Mouse (Mus musculus): ENCODE results near the gene Trip6.

The Trip6 gene

GRCm38 (mm10) chr5:137338663-137339289 lies 24.6 kb upstream of the Trip6 start:
- DNase-seq (ENCODE audit: low spot score in 2 of 2) = peak in 1 of 2 experiments; percentile 20

GRCm38 (mm10) chr5:137338256-137338655 lies 24.1 kb upstream of the Trip6 start:
- DNase-seq (ENCODE audit: low spot score in 2 of 2) = peak; percentile 80 to 86

DNA sequence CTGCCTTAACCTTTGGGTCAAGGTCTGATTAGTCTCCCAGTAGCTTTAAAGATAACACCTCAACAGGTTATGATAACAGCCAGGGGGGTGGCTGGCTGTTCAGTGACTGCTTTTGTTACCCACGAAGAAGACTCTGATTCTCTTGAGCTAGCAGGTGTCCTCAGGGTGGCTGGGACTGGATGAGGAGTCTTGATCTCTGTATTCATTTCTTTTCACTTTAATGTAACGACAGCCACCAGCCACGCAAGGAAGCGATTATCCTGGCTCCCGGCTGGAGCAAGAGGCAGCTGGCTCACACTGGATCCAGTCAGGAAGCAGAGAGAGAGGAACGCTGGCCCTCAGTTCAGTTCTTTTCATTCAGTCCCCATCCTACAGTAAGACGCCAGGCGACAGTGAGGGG lies 23.0 kb upstream of the Trip6 start:
- DNase-seq (ENCODE audit: low spot score in 2 of 2) = no peak

DNA sequence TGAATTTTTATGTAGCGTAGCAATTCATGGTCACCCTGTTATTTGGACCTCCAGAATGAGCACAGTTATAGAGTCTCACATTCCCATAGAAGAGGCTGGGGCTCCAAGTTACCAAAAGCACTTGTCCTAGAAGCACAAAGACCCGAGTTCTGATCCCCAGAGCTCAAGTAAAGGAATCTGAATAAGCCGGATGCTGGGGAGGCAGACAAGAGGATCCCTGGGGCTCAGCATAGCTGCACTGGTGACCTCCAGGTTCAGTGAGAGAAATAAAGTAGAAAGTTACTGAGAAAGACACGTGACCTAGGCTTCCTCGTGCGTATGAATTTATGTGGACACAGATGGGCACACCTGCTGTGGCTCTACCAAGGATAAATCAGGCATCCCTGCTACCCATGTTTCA lies 20.9 kb upstream of the Trip6 start:
- DNase-seq (ENCODE audit: low spot score in 2 of 2) = no peak

DNA sequence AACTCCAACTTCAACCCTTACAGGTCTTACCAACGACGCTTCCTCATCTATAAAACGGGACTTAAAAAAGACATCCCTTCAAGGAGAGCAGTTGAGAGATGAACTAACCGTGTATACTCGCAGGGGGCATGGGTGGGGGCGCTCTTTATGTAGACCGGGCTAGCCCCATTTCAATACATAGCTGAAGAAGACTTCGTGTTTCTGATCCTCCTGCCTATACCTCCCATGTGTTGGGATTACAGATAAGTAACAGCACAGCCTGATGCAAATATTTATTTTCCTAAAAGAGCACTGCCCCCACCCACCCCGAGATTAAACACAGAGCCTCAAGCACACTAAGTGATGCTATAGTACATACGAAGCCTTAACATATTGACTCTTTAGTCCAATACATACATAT lies 20.1 kb upstream of the Trip6 start:
- DNase-seq (ENCODE audit: low spot score in 2 of 2) = no peak

- peak; percentile 88 to 89 for DNase-seq (ENCODE audit: low spot score in 2 of 2)
Measured at GRCm38 (mm10) chr5:137333512-137334174, 19.4 kb upstream of the Trip6 start, which contains the start of gene Slc12a9. Gene Slc12a9 (minus strand): TSS chr5:137333597.

DNA sequence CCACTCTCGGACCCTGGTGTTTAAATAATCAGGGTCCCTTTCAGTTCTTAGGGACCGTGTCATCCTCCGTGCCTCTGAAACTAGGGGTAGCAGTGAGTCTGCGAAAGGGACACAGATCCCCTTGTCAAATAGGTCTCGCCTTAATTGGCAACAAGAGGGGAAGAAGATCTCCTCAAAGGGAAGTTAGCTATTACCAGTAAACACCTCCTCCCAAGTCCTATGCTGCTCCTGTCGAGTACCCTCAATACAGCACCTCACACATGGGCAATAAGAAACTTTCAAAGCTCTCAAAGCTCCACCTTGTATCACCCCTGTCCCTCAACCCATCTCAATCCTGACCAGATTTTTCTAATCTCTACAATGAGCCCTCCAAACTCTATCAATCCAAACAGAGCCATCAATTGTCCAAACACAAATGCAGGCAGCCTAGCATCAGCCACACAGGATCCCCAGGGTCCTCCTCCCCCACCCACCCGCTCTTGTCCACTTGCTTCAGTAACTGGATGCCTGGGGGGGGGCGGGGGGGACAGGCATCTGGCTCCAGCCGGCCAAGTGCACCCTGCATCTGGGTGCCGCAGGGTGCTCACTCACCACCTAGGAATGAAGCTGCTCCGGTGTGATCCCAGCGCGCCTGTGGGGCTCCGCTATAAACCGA lies 18.8 kb upstream of the Trip6 start:
- no peak for DNase-seq (ENCODE audit: low spot score in 2 of 2)

GRCm38 (mm10) chr5:137330910-137331309 lies 16.7 kb upstream of the Trip6 start:
- DNase-seq (ENCODE audit: low spot score in 2 of 2) = no peak

GRCm38 (mm10) chr5:137320996-137321395 lies 6.8 kb upstream of the Trip6 start:
- DNase-seq (ENCODE audit: low spot score in 2 of 2) = no peak

DNA sequence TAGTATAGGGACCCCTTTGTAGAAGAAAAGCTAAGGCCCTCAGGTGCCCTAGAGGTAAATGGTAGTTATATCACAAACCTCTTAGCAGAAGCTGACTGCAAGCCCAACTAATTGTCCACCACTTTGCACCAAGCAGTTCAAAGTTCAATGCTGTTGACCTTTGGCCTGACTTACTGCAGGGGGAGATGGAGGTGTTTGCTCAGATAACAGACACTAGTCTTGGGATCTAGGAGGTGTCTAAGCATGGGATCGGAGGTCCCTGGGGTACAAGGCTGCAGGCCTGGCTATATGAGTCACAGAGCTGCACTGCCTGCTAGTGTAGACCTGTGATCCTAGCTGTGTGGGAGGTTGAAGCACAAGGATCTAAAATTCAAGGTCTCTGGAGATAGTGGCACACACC lies 4.4 kb upstream of the Trip6 start:
- no peak for DNase-seq (ENCODE audit: low spot score in 2 of 2)

- DNase-seq (ENCODE audit: low spot score in 2 of 2) = no peak
Measured at GRCm38 (mm10) chr5:137317361-137317760, 3.2 kb upstream of the Trip6 start.

GRCm38 (mm10) chr5:137315084-137315903 lies 1.1 kb upstream of the Trip6 start:
- no peak for DNase-seq (ENCODE audit: low spot score in 2 of 2)

- DNase-seq (ENCODE audit: low spot score in 2 of 2) = no peak
Measured at GRCm38 (mm10) chr5:137313466-137314192, 575 bp downstream of the Trip6 start.

- no peak for DNase-seq (ENCODE audit: low spot score in 2 of 2)
Measured at GRCm38 (mm10) chr5:137308356-137308755, 5.8 kb downstream of the Trip6 start.

DNA sequence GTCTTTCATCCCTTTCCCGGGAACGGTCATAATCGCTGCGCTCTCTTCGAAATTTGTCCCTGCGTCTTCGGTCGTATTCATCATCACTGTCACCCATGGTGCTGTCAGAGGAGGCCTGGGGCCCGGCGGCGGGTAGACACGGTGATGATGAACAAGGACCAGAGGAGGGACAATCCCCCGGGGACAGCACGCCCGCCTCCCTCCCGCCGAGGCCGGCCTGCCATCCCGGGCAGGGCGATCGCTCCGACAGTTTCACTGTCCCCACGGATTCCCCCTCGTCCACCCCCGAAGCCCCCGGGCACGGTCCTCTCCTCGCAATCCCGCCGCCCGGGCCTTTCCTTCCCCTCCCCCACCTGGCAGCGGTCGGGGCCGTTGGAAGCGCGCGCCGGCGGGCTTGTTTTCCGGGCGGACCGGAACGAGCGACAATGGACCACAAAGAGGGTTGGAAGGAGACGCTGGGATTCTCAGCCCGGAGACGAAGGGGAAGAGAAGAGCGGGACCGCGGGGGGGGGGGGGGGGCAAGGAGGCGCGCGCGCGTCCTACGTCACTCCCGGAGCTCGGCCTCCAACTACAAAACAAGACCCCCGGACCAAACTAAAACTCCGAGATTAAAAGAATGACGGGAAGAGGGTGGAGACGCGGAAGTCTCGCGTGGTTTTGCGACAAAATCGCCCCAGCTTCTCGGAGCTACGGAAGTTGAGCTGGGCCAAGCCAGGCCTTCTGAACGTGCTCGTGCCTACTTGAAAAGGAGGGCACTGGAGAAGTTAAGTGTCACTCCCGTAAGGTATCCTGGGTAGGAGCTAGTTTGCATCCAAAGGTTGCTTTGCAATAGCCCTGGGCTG lies 6.9 kb downstream of the Trip6 start, which contains the start of gene Srrt:
Gene Srrt, minus strand, starts transcription at position 604 of the 842 bp plus-strand sequence.
- peak; percentile 88 to 90 for DNase-seq (ENCODE audit: low spot score in 2 of 2)

- DNase-seq (ENCODE audit: low spot score in 2 of 2) = no peak
Measured at GRCm38 (mm10) chr5:137306439-137307005, 7.7 kb downstream of the Trip6 start.

- DNase-seq (ENCODE audit: low spot score in 2 of 2) = no peak
Measured at GRCm38 (mm10) chr5:137305822-137306221, 8.4 kb downstream of the Trip6 start.

DNA sequence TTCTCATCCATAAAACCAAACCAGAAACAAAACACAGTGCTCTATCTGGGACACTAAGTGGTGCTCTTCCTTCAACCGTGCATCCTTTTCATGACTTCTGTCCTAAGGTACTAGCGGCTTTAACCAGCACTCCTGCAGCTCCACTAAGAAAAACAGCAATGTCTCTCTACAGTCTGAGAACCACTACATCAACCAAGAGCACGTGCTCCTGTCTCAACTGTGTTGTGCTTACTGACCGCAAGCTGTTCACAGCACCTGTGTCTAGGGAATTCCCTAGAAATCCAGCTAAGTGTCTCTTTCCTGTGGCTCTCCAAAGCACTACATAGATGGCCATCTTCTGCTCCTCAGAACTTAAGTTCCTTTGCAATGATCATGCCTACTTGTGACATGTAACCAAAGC lies 9.4 kb downstream of the Trip6 start:
- no peak for DNase-seq (ENCODE audit: low spot score in 2 of 2)

DNA sequence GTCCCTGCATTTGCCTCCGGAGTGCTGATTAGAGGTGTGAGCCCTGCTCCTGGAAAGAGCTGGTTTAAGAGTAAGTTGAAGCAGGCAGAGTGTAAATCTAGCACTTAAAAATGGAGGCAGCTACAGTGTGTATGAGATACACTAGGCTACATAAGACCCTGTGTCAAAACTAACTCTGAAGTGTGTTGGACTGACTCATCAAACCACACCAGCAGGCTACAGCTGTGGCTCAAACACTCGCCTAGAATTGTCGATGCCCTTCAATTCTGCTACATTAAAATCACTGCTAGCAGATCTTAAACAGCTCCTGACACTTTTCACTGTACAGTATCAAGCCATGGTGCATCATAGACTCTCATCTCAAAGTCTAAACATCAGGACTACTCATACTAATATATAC lies 10.0 kb downstream of the Trip6 start:
- DNase-seq (ENCODE audit: low spot score in 2 of 2) = no peak

DNA sequence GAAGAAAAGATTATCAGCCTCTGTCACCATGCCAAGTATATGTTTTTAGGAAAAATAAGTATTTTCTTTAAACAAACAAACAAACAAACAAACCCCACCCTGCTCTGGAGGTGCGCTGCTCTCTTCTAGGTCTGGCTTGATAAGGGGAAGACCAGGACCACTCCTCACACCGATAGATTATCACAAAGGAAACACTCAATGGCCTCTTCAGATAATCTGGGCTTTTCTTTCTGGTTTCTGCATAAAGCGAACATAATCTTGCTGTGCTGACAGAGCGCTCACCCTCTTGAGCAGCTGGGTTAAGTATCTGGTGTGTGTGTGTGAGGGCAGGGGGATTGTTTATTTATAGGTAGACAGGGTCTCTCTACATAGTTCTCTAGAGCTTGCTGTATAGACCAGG lies 10.6 kb downstream of the Trip6 start:
- DNase-seq (ENCODE audit: low spot score in 2 of 2) = no peak

Measured in frontal cortex, postnatal 14 days (tissue).